Mouse (Mus musculus) thymus, postnatal 14 days (tissue): ENCODE results near the gene Myh6.
"Not testable (repeated sequence)": the region's sequence is repeated elsewhere in the genome, so short reads cannot be mapped to it uniquely, and the experiment has no call there.

ENCODE experiments used
- DNase-seq: peaks from one replicate; pipeline ENCODE4 v3.0.0; 2021

Gene Myh6

GRCm38 (mm10) chr14:54994136-54994868 is 27.6 kb upstream of the Myh6 start, which contains the start of gene Myh7:
Myh7 (minus strand) TSS chr14:54994626.
- DNase-seq: no peak

- DNase-seq: no peak
Measured at GRCm38 (mm10) chr14:54993636-54994035, 26.9 kb upstream of the Myh6 start.

- no peak for DNase-seq
Measured at GRCm38 (mm10) chr14:54992196-54992595, 25.5 kb upstream of the Myh6 start.

- no peak for DNase-seq
Measured at GRCm38 (mm10) chr14:54989886-54990441, 23.2 kb upstream of the Myh6 start.

- no peak for DNase-seq
Measured at GRCm38 (mm10) chr14:54988882-54989281, 22.2 kb upstream of the Myh6 start.

- not testable (repeated sequence) for DNase-seq
Measured at GRCm38 (mm10) chr14:54988350-54988874, 21.7 kb upstream of the Myh6 start.

- no peak for DNase-seq
Measured at GRCm38 (mm10) chr14:54981934-54982333, 15.2 kb upstream of the Myh6 start.

GRCm38 (mm10) chr14:54978664-54979063 is 11.9 kb upstream of the Myh6 start:
- DNase-seq: no peak

GRCm38 (mm10) chr14:54976633-54977032 is 9.9 kb upstream of the Myh6 start, which contains the start of gene Gm17428:
Gm17428 (plus strand) TSS chr14:54976933.
- DNase-seq: no peak

- DNase-seq: no peak
Measured at GRCm38 (mm10) chr14:54974068-54974791, 7.5 kb upstream of the Myh6 start.

GRCm38 (mm10) chr14:54972786-54973185 is 6.1 kb upstream of the Myh6 start:
- not testable (repeated sequence) for DNase-seq

- no peak for DNase-seq
Measured at GRCm38 (mm10) chr14:54968344-54968743, 1.6 kb upstream of the Myh6 start.

- DNase-seq: no peak
Measured at GRCm38 (mm10) chr14:54967874-54968273, 1.1 kb upstream of the Myh6 start.

- DNase-seq: no peak
Measured at GRCm38 (mm10) chr14:54965631-54966030, 1.1 kb downstream of the Myh6 start.

- no peak for DNase-seq
Measured at GRCm38 (mm10) chr14:54965044-54965443, 1.7 kb downstream of the Myh6 start.

- no peak for DNase-seq
Measured at GRCm38 (mm10) chr14:54963727-54964126, 3.0 kb downstream of the Myh6 start.

GRCm38 (mm10) chr14:54962714-54963113 is 4.0 kb downstream of the Myh6 start:
- no peak for DNase-seq

- DNase-seq: no peak
Measured at GRCm38 (mm10) chr14:54961487-54961886, 5.2 kb downstream of the Myh6 start.

- peak; percentile 40 for DNase-seq
Measured at GRCm38 (mm10) chr14:54960769-54961168, 6.0 kb downstream of the Myh6 start.

GRCm38 (mm10) chr14:54959853-54960613 is 6.7 kb downstream of the Myh6 start:
- not testable (repeated sequence) for DNase-seq

GRCm38 (mm10) chr14:54959197-54959596 is 7.5 kb downstream of the Myh6 start:
- no peak for DNase-seq

GRCm38 (mm10) chr14:54958503-54958902 is 8.2 kb downstream of the Myh6 start:
- DNase-seq: no peak

GRCm38 (mm10) chr14:54956533-54956932 is 10.2 kb downstream of the Myh6 start:
- no peak for DNase-seq
